Mouse (Mus musculus): Measurements from ENCODE around the gene Stxbp1. TPM values are rescaled to one million over a fixed set of nuclear protein-coding genes. Genes with fewer than 3 reads are reported as not detected.
A peak's percentile ranks its signal among the peaks of the same experiment; 100 is the strongest.

Gene Stxbp1
- polyA plus RNA-seq, 1 experiment from 2014 or later: 2.3 TPM

GRCm38 (mm10) chr2:32751665-32752033 lies 95.4 kb downstream of the Stxbp1 start:
- ATAC-seq: peak; percentile 22; the same call in 1 of the 2 replicates
- H3K27me3 ChIP-seq (ENCODE audit: insufficient read depth, low read length): no peaks in the 10 kb centered on the region
- peak overlapping the region; percentile 70; the same call in 1 of the 2 replicates for H3K27ac ChIP-seq (ENCODE audit: low read depth)

GRCm38 (mm10) chr2:32750887-32751664 lies 96.0 kb downstream of the Stxbp1 start:
- Histone ChIP-seq H3K9me3 (ENCODE audit: low read length) (no peaks in the 10 kb centered on the region), H3K27me3 (ENCODE audit: insufficient read depth, low read length) (no peaks in the 10 kb centered on the region), H3K4me3 (ENCODE audit: low read depth, low read length) (peak overlapping the region; percentile 31), H3K4me1 (ENCODE audit: insufficient read depth) (no peaks in the 10 kb centered on the region; the same call in 1 of the 2 replicates), H3K4me2 (ENCODE audit: low read depth, low read length) (peak overlapping the region; percentile 63), H3K9ac (replicated peaks) (no peak overlapping the region), H3K27ac (ENCODE audit: low read depth) (peak overlapping the region; percentile 70), H3K36me3 (replicated peaks; ENCODE audit: insufficient read depth, low read length) (peaks cover 52% of the 10 kb centered on the region)
- ATAC-seq (peak; percentile 92), DNase-seq (peak; percentile 73)
- no peak for TF ChIP-seq CTCF (IDR thresholded peaks at IDR 0.05; ENCODE audit: low read depth)
- TF ChIP-seq EP300 (IDR thresholded peaks at IDR 0.05; ENCODE audit: low read depth): no peak
- 58% methylated on average over 31 of the region's 31 CpGs for WGBS (ENCODE audit: insufficient replicate concordance)

More at GRCm38 (mm10) chr2:32751665-32752033, 95.4 kb downstream of the Stxbp1 start:
- Histone ChIP-seq H3K9ac (replicated peaks) (no peak overlapping the region), H3K36me3 (replicated peaks; ENCODE audit: insufficient read depth, low read length) (peaks cover 47% of the 10 kb centered on the region), H3K4me2 (ENCODE audit: low read depth, low read length) (peak overlapping the region; percentile 63), H3K4me3 (ENCODE audit: low read depth, low read length) (peak overlapping the region; percentile 31), H3K4me1 (ENCODE audit: insufficient read depth) (no peaks in the 10 kb centered on the region; the same call in 1 of the 2 replicates), H3K9me3 (ENCODE audit: low read length) (no peaks in the 10 kb centered on the region)
- TF ChIP-seq CTCF (IDR thresholded peaks at IDR 0.05; ENCODE audit: low read depth) (no peak), EP300 (IDR thresholded peaks at IDR 0.05; ENCODE audit: low read depth) (no peak)
- no peak for DNase-seq
- 59% methylated on average over 9 of the region's 10 CpGs for WGBS (ENCODE audit: insufficient replicate concordance)

- 69% methylated on average over 7 of the region's 7 CpGs for WGBS (ENCODE audit: insufficient replicate concordance)
- TF ChIP-seq EP300 (IDR thresholded peaks at IDR 0.05; ENCODE audit: low read depth) (no peak), CTCF (IDR thresholded peaks at IDR 0.05; ENCODE audit: low read depth) (peak; percentile 39; the same call in 1 of the 2 replicates)
- Histone ChIP-seq H3K4me1 (ENCODE audit: insufficient read depth) (no peaks in the 10 kb centered on the region; the same call in 1 of the 2 replicates), H3K27ac (ENCODE audit: low read depth) (no peak overlapping the region), H3K36me3 (replicated peaks; ENCODE audit: insufficient read depth, low read length) (peaks cover 55% of the 10 kb centered on the region), H3K27me3 (ENCODE audit: insufficient read depth, low read length) (no peaks in the 10 kb centered on the region), H3K9ac (replicated peaks) (no peak overlapping the region), H3K4me3 (ENCODE audit: low read depth, low read length) (no peak overlapping the region), H3K9me3 (ENCODE audit: low read length) (no peaks in the 10 kb centered on the region), H3K4me2 (ENCODE audit: low read depth, low read length) (no peak overlapping the region)
- no peak for ATAC-seq
- no peak for DNase-seq
These were observed 96.8 kb downstream of the Stxbp1 start for GRCm38 (mm10) chr2:32750199-32750598.

- Histone ChIP-seq H3K4me2 (ENCODE audit: low read depth, low read length) (no peak overlapping the region), H3K4me1 (ENCODE audit: insufficient read depth) (no peaks in the 10 kb centered on the region; the same call in 1 of the 2 replicates), H3K27me3 (ENCODE audit: insufficient read depth, low read length) (no peaks in the 10 kb centered on the region), H3K9ac (replicated peaks) (no peak overlapping the region), H3K9me3 (ENCODE audit: low read length) (no peaks in the 10 kb centered on the region), H3K27ac (ENCODE audit: low read depth) (no peak overlapping the region), H3K4me3 (ENCODE audit: low read depth, low read length) (no peak overlapping the region), H3K36me3 (replicated peaks; ENCODE audit: insufficient read depth, low read length) (peaks cover 46% of the 10 kb centered on the region)
- TF ChIP-seq EP300 (IDR thresholded peaks at IDR 0.05; ENCODE audit: low read depth): no peak
- no peak for TF ChIP-seq CTCF (IDR thresholded peaks at IDR 0.05; ENCODE audit: low read depth)
- ATAC-seq (no peak), DNase-seq (no peak)
- 82% methylated on average over 16 of the region's 16 CpGs for WGBS (ENCODE audit: insufficient replicate concordance)
These were observed 98.0 kb downstream of the Stxbp1 start for GRCm38 (mm10) chr2:32749082-32749481.

GRCm38 (mm10) chr2:32744272-32744982 lies 102.6 kb downstream of the Stxbp1 start:
- 69% methylated on average over 15 of the region's 15 CpGs for WGBS (ENCODE audit: insufficient replicate concordance)
- Histone ChIP-seq H3K4me2 (ENCODE audit: low read depth, low read length) (no peak overlapping the region), H3K9ac (replicated peaks) (no peak overlapping the region), H3K4me1 (ENCODE audit: insufficient read depth) (0 out of 2 replicates have a peak, but pooled peaks cover 8% of the 10 kb centered on the region), H3K4me3 (ENCODE audit: low read depth, low read length) (no peak overlapping the region), H3K27ac (ENCODE audit: low read depth) (no peak overlapping the region), H3K36me3 (replicated peaks; ENCODE audit: insufficient read depth, low read length) (peaks cover 23% of the 10 kb centered on the region), H3K27me3 (ENCODE audit: insufficient read depth, low read length) (peaks cover 6% of the 10 kb centered on the region; the same call in 1 of the 2 replicates), H3K9me3 (ENCODE audit: low read length) (no peaks in the 10 kb centered on the region)
- no peak for ATAC-seq
- no peak for TF ChIP-seq CTCF (IDR thresholded peaks at IDR 0.05; ENCODE audit: low read depth)
- no peak for DNase-seq

GRCm38 (mm10) chr2:32742173-32742531 lies 104.9 kb downstream of the Stxbp1 start:
- DNase-seq (no peak), ATAC-seq (0 out of 2 replicates have a peak, but pooled peaks have one; percentile 25)
- Histone ChIP-seq H3K9me3 (ENCODE audit: low read length) (no peaks in the 10 kb centered on the region), H3K27ac (ENCODE audit: low read depth) (no peak overlapping the region), H3K27me3 (ENCODE audit: insufficient read depth, low read length) (peaks cover 6% of the 10 kb centered on the region; the same call in 1 of the 2 replicates), H3K4me2 (ENCODE audit: low read depth, low read length) (no peak overlapping the region), H3K4me1 (ENCODE audit: insufficient read depth) (0 out of 2 replicates have a peak, but pooled peaks cover 8% of the 10 kb centered on the region), H3K9ac (replicated peaks) (no peak overlapping the region), H3K36me3 (replicated peaks; ENCODE audit: insufficient read depth, low read length) (peaks cover 20% of the 10 kb centered on the region), H3K4me3 (ENCODE audit: low read depth, low read length) (no peak overlapping the region)
- WGBS (ENCODE audit: insufficient replicate concordance): 73% methylated on average over 18 of the region's 18 CpGs
- no peak for TF ChIP-seq CTCF (IDR thresholded peaks at IDR 0.05; ENCODE audit: low read depth)
- TF ChIP-seq EP300 (IDR thresholded peaks at IDR 0.05; ENCODE audit: low read depth): no peak

All from liver, postnatal 0 days (tissue).